Mouse (Mus musculus) T-helper 17 cell (primary cell): ENCODE measurements at regions not wholly inside any gene's neighbourhood (a gene's known extent, or its start where the extent isn't known, plus 50 kb on each side); places are given as distances from the start of the nearest gene placed in this dataset.

Experiments
- in situ Hi-C, 2 experiments: fragments of 300-600 bp; cut with MboI, MseI; formaldehyde crosslinking; loops; 1 replicate in 1 of 2; 2 replicates in 1 of 2; pipeline ENCODE4 v1.15.1; 2025; ENCODE audit warnings: high pct_unique_total_duplicates in 2 of 2

DNA sequence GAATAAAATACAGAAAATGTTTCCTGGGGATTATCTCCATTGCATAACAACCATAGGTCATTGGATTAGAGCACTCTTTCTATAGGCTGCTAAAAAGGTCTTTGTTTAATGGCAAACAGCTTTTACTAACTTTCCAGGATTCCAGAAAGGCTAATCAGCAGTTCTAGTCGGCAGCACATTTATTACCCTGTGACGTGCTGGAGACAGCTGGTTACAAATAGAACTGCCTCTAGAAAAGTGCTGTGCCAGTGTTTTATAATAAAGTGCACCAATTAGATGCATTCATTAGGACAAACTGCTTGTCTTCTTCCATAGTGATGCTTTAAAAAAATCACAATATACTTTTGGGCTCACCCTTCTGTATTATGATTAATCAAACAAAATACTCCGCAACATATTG is 466.2 kb downstream of the Pabpc4l start:
- in situ Hi-C loops: no loop called here

DNA sequence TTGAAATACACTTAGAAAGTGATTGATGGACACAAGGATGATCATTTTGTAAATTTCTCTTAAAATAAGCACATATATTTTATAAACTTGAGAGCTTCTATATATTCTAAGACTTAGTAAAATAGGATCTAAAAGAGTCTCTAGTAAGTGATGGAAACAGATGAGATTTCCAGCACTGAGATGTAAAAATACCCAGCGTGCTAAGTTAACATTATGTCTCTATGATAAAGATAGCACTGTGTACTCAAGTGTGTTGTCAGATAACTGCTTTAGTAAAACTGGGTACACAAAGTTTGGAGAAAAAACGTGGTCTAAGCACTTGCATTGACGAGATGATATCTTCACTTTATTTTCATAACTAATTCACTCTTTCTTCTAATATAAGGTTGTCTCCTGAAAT is 479.4 kb downstream of the Pabpc4l start:
- in situ Hi-C loops: loop anchor here in 1 of 2 experiments (10.0 kb wide), 1 partner anchor 1566 kb away; no protein-coding TSS in a partner anchor

GRCm38 (mm10) chr3:45934435-45934834 is 513.6 kb downstream of the Pabpc4l start:
- in situ Hi-C loops: no loop called here

DNA sequence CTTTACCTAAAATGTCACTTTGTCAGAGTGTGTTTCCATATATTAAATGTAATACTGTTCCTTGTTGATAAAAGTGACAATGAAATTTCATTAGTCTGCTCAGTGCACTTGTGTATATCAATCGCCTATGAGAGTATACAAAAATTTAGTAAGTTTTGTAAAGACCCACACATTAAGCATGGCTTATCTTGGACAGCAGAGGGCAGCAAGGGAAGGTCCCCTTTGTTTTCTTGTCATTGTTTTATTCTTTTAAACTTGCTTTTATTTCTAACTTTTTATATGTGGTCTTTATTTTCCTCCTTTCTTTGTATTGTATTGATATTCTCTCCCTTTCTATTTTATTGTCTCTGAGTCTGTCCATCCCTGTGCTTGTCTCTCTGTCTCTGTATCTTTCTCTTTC is 523.7 kb downstream of the Pabpc4l start:
- in situ Hi-C loops: no loop called here
